Mouse (Mus musculus) left cerebral cortex, postnatal 4 days (tissue): ENCODE measurements at regions not wholly inside any gene's neighbourhood (a gene's known extent, or its start where the extent isn't known, plus 50 kb on each side); places are given as distances from the start of the nearest gene placed in this dataset.

ENCODE experiments used
- DNase-seq: peaks from one replicate; pipeline ENCODE4 v3.0.0-alpha.2; 2022
- intact Hi-C: fragments of 180-260 bp; cut with DNase I; formaldehyde crosslinking; loops from one replicate; pipeline ENCODE4 v1.15.1; 2025

DNA sequence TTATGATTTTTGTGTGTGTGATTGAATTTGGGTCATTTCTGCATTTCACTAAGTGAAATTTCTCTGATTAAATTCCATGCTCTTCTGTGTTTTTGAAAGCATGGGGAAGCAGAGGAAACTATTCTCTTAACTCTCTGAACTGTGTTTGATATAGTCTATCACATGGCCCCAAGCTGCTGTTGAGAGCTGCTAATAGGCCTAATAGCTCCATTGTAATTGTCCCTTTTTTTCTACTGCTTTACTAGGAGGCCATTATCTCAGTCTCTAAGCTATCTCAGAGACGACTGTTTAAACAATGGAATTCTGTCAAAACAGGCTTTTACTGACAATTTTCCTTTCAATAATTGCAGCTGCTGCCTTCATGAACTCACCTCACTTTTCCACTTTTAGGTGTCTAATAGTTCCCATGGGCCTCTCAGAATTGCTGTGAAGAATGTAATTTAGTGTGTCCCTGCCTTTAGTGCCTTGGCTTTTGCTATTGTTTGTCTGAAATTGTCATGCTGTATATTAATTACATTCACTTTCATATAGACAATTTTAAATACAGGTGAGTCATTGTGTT, 721.5 kb upstream of the Kcnd2 start:
- no peak for DNase-seq
- intact Hi-C loops = no loop called here

DNA sequence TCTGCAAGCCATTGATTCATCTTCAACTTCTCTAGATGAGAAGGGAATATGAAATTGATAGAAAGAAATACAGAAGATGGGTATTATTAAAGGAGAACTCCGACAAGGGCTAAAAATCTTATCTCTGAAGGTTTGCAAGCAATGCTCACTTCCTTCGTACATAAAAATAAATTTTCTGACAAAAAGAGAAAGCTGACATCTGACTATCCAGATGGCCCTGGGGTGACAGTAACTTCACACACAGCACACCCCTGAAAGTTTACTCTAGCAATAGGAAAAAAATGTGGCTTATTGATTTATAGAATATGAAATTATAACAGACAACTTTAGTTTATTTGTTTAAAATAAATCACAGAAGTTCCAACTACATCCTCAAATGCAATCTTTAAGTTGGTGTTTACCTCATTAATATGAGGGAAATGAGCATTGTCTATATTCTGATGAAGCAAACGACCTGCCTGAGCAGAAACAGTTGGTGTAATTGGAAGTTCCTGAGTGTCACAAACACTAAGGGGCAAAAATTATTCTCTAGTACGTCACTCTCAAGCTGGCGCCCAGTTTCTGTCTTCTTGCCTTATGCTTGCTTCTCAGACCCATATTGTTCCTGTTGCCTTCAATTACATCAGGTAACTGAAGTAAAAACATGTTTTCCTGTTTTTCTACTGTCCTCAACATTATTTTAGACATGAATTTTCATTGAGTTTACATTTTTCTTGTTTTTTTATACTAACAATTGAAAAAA, 712.8 kb upstream of the Kcnd2 start:
- DNase-seq = peak; percentile 49
- intact Hi-C loops = no loop called here
